Mouse (Mus musculus) adrenal gland, postnatal 25 days (tissue): Measurements from ENCODE around the gene Camkmt. TPM values are rescaled to one million over a fixed set of nuclear protein-coding genes. Genes with fewer than 3 reads are reported as not detected.

Experiments
- DNase-seq: peaks from one replicate; pipeline ENCODE4 v3.0.0; 2021; ENCODE audit warnings: mixed read lengths
- total RNA-seq: library from RNA; stranded (reverse); gene quantifications from 2 replicates; pipeline ENCODE4 v1.2.3, GENCODE M21; 2021

Gene Camkmt
- total RNA-seq, 1 experiment from 2014 or later = 8.0 TPM

DNA sequence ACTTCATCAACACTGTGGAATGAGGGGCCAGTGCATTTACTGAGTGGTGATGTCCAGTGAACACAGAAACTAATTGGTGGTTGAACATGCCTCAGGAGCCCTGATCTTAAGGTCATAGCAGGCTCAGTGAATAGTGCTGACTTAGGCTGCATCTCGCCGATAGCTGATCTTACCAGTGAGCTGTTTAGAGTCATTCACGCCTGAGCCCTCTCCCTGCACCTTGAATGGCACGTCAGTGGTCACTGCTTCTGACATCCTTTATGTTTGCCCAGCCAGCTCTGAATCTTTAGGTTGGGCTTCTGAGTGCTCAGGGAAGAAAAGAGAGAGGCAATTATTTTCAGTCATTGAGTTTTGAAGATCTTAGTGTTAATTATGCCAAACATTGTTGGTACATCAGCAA is 81.6 kb downstream of the Camkmt start:
- no peak for DNase-seq

GRCm38 (mm10) chr17:85177231-85177630 is 86.9 kb downstream of the Camkmt start:
- peak; percentile 9 for DNase-seq

DNA sequence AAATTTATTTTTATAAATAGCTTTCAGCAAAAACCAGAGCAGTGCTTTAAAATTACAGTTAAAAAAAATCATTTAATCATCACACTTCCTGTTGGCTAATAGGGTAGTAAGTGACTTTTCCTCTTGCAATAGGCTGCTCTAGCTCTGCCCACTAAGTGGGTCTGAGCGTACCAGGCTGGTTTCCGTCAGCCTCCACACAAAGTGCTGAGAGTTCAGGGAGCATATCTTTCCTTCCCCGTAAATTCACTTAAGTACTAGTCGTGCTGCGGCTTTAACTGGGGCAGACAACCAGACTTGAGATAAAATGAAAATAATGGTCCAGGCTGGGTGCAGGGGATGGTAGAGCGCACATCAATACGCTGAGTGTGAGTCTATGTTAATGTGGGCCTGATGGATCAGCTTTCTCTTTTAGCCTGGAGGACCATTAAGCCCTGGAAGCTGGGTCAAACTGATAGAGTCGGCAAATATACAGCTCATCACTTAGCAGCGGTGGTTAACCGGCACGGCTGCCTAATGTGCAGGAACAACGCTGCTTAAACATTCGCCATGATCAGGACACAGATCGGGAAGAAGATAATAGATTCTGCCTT is 90.2 kb downstream of the Camkmt start:
- DNase-seq = no peak

GRCm38 (mm10) chr17:85189227-85190127 is 99.1 kb downstream of the Camkmt start:
- peak; percentile 81 for DNase-seq

DNA sequence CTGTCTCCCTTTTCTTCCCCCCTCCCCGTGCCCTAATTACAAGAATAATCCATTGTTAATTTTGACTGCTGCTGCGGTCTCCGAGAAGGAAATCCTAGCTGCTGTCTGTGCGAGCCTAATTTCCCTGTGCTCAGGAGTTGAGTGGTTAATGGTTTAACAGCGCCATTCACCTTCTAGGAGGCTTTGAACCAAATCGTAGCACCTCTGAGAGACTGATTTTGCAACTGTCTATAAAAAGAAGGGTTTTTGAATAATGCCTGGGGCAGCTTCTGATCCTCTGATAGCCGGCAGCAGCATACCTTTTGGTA is 99.7 kb downstream of the Camkmt start:
- DNase-seq = no peak

- no peak for DNase-seq
These were observed 102.9 kb downstream of the Camkmt start for GRCm38 (mm10) chr17:85193294-85193693.

DNA sequence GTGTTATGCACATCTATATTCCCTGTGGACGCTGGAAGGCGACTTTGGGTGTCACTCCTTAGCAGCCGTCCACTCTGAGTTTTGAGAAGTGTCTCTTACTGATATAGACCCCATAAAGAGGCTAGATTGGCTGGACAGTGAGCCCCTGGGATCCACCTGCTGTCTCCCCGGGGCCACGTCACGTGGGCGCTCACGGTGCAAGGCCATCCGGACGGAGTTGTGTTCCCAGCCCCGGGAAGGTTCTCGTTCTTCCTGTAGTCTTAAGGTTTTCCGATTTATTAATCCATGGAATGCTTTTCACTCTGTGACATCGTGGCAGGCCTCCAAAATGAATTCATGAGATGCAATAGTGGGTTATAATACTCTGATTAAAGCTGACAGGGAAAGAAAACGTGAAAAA is 108.4 kb downstream of the Camkmt start:
- DNase-seq = no peak

DNA sequence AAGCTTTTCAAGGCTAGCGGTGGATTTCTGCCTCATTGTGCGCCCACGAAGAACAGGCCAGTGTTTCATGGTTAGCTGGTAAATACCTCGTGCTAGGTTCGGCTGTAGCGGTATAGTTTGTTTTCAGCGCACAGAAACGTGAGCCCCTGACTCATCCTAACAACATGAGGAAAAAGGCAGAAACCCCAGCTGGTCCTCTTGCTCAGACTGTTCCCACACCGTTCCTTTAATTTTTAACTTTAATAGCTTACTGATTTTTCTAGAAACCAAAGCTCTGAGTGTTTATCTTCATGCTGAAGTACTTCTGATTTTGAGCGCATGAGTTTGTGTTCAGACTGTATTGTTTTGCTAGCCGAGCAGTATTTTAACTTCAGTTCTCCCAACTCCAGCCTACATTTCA is 109.0 kb downstream of the Camkmt start:
- DNase-seq = no peak

GRCm38 (mm10) chr17:85218054-85218453 is 127.7 kb downstream of the Camkmt start:
- no peak for DNase-seq

DNA sequence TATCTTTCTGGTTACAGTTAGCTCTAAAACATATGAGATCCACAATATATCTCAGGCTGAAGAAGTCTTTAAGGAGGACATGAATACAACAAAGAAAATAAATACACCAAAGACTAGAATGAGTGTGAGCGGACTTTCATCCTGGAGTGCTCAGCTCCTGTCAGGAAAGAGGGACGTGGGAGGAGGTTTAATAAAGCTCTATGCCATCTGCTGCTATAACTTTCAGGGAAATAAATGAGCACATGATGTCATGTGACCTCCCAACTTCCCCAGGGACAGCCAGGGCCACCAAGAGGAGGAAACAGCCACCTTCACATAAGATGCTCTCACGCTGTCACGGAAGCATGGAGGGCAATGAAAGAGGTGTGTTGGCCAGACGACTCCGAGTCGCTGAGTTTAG is 151.8 kb downstream of the Camkmt start:
- DNase-seq = no peak

- DNase-seq = no peak
These were observed 158.6 kb downstream of the Camkmt start for GRCm38 (mm10) chr17:85248962-85249361.

- no peak for DNase-seq
These were observed 159.4 kb downstream of the Camkmt start for GRCm38 (mm10) chr17:85249744-85250143.

DNA sequence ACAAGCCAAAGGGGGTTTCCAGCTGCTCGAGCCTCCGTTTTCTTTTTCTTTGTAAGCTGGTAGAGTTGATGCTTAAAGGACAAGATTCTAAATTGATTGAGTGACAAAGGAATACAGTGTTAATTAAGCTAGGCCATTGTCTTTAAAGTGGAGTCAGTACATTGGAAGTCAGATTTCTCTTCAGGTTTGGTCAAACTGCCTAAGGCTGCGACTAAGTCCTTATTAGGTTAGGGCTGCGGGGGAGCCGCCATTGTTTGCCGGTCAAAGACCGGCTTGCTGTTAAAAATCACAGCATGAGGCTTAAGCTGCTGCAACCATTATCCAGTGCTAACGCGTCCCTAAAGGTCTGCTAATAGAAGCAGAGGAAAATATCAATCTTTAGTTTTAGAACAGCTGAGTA is 166.6 kb downstream of the Camkmt start:
- no peak for DNase-seq

- no peak for DNase-seq
These were observed 167.0 kb downstream of the Camkmt start for GRCm38 (mm10) chr17:85257348-85257747.

GRCm38 (mm10) chr17:85258703-85259341 is 168.5 kb downstream of the Camkmt start:
- no peak for DNase-seq

DNA sequence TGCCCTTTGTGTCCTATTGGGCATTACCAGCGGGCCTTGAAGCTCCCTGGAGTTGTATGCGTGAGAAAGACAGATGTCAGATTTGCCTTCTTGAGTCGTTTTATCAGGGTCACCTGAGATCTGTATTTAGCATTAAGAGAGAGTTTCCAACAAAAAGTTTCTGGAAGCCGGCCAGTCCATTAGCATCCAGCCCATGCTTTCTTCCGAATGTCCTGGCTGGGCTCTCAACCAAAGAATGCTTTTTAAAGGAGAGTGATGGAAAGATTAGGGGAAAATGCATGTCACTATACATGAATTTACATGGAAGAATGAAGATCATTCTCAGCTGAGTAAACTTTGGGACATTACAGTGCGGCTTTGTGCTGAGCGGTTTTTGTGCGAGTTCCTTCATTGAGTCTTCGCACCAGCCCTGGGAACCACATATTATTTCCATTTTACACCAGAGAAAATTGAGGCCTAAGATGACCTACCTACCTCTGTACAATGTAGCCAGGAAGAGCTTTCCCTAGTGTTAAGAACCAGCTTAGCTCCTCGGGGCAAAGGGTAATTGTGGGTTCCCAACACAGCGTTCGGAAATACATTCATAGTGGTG is 176.6 kb downstream of the Camkmt start:
- no peak for DNase-seq

DNA sequence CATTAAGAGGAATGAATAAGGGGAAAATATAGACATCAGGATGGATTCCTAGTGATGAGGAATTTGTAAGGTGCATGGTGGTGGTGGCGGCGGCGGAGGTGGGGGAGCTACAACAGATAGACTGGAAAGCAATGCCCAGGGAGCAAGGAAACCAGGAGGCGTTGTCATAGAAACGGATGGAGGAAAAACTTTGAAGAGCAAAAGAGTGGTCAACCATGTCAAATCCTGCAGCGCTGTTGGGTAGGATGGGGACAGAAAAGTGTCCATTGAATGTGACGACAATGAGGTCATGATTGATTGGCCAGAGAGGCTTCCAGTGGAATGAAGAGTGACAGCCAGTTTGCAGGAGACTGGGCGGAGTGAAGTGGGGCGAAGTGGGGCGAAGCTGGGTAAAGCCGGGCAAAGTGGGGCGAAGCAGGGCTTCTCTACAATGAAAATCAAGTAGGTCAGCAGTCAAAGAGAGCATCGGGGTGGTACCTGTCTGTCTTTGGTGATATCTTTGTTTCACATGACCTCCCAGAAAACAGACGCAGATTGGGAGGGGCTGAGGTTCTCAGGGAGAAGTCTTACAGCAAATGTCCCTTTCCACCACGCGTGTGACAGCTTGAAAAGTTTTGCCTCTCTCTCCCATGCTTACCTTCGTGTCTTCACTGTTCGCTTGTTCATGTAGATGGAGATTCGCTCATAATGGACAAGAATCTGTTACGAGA is 181.3 kb downstream of the Camkmt start:
- no peak for DNase-seq

GRCm38 (mm10) chr17:85279720-85280119 is 189.4 kb downstream of the Camkmt start:
- no peak for DNase-seq

GRCm38 (mm10) chr17:85282447-85282846 is 192.1 kb downstream of the Camkmt start:
- no peak for DNase-seq

GRCm38 (mm10) chr17:85291154-85291553 is 200.8 kb downstream of the Camkmt start:
- DNase-seq = no peak

DNA sequence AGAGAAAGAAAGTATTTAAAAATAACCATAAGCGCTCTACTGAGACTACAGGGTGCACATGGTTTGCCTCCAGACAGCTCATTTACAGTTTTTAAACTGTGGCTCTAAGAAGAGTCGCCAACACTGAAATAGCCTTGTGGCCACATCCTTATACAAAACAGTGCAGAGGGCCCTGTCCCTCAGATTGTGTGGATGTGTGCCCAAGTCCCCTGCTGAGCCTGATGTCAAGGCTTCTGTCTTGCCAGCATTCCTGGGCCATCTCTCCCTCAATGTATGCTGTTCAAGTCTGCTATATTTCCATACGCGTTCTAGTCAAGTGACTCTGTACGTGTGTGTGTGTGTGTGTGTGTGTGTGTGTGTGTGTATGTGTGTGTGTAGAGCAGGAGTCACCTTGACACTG is 201.2 kb downstream of the Camkmt start:
- DNase-seq = no peak

- DNase-seq = no peak
These were observed 201.9 kb downstream of the Camkmt start for GRCm38 (mm10) chr17:85292276-85292675.
